Mouse (Mus musculus) layer of hippocampus, adult 2 months (tissue): ENCODE measurements around the gene Prkab2. TPM values are rescaled to one million over a fixed set of nuclear protein-coding genes. Genes with fewer than 3 reads are reported as not detected.

ENCODE experiments used
- DNase-seq, 2 experiments: peaks; one replicate each; pipeline ENCODE4 v3.0.0; 2022; ENCODE audit warnings: low spot score in 2 of 2
- H3K27ac ChIP-seq: fragments of 200-600 bp; 2 replicates; pipeline ENCODE4 v1.8.1; 2022
- H3K4me3 ChIP-seq: fragments of 200-600 bp; 2 replicates; pipeline ENCODE4 v1.8.1; 2022; ENCODE audit warnings: mild to moderate bottlenecking
- CTCF ChIP-seq: fragments of 200-600 bp; conservative IDR thresholded peaks from 2 replicates; pipeline ENCODE4 v1.8.1; 2022; ENCODE audit warnings: antibody characterized with exemption, mild to moderate bottlenecking, moderate library complexity
- total RNA-seq, 2 experiments: library from RNA; stranded (reverse); gene quantifications; 2 replicates each; pipeline ENCODE4 v1.2.3; 2021

The Prkab2 gene
- total RNA-seq, 2 experiments from 2014 or later, result 34.3 to 34.7 TPM

DNA sequence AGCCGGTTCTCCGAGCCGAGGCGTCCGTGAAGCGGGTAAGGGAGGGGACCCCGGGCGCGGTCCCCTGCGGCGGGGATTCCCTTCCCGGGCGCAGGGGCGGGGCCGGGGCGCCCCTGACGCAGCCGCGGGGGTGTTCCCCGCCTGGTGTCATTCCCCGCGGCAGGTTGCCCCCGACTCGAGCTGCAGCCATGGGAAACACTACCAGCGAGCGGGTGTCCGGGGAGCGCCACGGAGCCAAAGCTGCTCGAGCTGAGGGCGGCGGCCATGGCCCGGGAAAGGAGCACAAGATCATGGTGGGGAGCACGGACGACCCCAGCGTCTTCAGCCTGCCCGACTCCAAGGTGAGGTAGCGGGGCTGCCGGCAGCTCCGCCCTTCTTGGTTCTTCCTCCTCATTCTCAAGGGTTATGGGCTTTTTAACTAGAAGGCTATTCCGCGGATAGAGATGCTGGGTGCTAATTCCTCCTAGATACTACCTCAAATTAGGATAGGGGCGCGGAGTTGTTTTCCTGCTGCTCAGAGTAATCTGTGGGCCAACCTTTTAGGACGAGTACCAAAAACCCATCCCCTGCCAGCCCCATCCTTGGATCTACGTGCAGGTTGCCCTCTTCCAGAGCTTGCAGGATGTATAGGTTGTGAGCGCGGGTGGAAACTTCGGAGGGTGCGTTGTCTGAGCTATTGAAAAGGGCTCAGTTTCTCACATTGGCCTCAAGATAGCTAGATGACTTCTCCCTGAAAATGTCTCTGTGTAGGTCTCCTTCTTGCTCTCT lies 617 bp downstream of the Prkab2 start:
- no peak for TF ChIP-seq CTCF
- DNase-seq, result peak in 1 of 2 experiments; percentile 75
- Histone ChIP-seq H3K27ac (peak overlapping the region; percentile 90), H3K4me3 (peak overlapping the region; percentile 93)

DNA sequence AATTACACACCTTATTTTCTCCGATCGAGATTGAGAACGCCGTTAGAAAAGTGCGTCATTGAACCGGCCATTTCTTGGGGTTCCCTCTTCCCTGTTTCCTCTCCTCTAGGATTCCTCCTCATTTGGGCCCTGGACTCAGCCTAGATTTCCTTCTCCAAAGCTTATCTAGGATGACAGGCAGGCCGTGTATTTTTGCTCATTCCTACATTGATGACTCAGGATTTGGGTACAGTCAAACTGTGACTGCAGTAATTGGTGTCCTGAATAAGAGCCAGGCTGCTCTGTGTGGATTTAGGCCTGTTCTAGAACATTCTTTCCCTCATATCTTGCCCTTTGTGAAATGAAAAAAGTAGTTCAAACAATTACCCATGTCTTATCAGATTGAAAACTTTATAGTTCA lies 1.8 kb downstream of the Prkab2 start:
- H3K4me3 ChIP-seq, result peak overlapping the region; percentile 93
- DNase-seq, result no peak
- TF ChIP-seq CTCF, result no peak
- peak overlapping the region; percentile 90; the same call in 1 of the 2 replicates for H3K27ac ChIP-seq

DNA sequence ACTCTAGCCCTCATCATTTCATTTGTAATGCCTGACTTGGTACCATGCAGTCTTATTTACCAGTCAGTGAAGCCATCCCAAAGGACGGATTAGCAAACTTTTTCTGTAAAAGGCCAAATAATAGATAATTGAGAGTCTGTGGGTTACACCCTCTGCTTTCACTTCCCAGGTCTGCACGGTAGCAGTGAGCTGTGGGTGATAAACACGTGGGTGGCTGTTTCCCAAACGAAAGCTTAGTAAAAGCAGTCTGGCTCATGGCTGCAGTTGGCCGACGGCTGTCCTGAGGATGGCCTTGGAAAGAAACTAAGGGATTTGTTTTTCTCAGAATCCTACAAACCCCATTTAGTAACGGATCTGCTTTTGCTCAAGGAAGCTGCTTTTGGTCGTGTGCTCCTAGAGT lies 3.2 kb downstream of the Prkab2 start:
- Histone ChIP-seq H3K27ac (no peak overlapping the region), H3K4me3 (no peak overlapping the region)
- no peak for DNase-seq
- no peak for TF ChIP-seq CTCF

DNA sequence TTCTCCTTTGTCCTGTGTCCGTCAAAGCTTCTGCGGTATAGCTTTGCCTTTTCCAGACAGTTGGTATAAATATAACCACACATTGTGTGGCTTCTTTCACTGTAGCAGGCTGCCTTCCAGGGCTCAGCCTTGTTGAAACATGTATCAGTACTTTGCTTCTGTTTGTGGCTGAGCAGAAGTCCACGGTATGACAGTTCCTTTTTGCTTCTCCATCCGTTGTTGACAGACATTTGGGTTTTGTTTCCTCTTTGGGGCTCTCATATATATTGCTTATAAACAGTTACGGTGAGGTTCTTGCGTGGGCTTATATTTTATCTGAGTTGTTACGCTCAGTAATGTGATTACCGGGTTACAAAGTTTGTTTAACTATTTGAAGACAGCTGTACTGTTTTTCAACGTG lies 7.5 kb downstream of the Prkab2 start:
- TF ChIP-seq CTCF, result no peak
- Histone ChIP-seq H3K4me3 (no peak overlapping the region), H3K27ac (no peak overlapping the region)
- DNase-seq, result no peak

DNA sequence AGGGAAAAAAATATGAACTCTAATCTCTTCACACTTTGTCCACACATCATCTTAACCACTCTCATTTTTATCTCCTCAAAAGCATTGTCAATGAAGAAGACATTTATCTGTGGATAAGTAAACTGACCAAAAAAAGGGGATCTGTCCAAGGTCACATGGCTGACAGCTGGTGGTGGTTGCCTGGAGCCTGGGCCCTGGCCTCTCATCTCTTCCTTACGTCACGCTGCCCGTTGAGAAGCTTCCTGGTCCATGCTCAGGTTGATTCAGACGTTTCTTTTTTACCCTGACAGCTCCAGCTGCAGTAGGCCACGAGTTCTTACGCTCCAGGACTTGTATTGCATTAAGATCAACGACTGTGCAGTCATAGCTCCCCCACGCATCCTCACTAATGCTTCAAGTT lies 8.2 kb downstream of the Prkab2 start:
- no peak overlapping the region for H3K4me3 ChIP-seq
- no peak for DNase-seq
- TF ChIP-seq CTCF, result no peak
- H3K27ac ChIP-seq, result no peak overlapping the region

DNA sequence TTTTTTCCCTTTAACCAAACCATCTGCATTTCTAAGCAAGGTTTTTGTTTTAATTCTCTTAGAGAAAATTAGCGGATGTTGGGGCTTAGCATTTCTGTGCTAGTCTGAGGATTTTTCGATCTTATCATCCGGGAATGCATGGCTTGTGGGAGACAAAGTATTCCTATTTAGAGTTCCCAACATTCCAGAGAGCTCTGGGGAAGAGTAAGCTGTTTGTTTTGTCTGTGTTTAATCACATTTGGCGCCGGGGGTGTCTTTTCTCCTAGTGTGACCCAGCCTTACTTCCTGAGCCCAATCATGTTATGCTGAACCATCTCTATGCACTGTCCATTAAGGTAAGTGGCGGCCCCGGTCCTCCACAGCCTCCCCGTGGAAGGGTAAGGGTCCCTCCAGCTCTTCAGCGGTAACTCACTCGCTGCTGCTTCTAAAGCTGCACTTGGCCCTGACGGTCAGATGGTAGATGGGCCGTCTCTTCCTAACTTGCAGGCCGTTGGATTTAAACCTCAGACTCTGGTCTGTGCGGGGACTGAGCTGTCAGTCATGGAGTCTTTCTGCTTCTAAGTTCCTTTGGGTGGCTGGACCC lies 9.2 kb downstream of the Prkab2 start:
- TF ChIP-seq CTCF, result no peak
- no peak overlapping the region for H3K27ac ChIP-seq
- no peak for DNase-seq
- no peak overlapping the region for H3K4me3 ChIP-seq

DNA sequence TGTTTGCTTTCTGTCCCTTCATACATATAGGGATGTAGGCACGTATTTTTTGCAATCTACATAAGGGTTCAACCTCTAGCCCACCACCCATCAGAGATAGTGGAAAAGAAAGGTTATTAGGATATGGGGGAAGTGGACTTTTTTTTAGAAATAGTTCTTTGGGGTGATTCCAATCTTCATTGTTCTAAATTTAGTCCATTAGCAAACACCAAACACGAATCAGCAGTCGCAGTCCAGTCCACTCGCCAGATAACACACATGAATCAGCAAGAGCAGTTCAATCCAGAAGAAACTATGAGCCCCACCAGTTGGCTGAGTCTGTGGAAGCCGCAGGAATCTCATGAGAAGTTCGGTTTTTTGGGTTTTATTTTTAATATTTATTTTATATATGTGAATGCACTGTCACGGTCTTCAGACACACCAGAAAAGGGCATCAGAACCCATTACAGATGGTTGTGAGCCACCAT lies 16.7 kb downstream of the Prkab2 start, which contains the start of gene Gm17651:
Gm17651 (minus strand) TSS at position 51 of the 467 bp plus-strand sequence.
- DNase-seq, result no peak
- H3K4me3 ChIP-seq, result no peak within 1 kb of the TSS
- H3K27ac ChIP-seq, result no peak within 1 kb of the TSS
- TF ChIP-seq CTCF, result no peak

DNA sequence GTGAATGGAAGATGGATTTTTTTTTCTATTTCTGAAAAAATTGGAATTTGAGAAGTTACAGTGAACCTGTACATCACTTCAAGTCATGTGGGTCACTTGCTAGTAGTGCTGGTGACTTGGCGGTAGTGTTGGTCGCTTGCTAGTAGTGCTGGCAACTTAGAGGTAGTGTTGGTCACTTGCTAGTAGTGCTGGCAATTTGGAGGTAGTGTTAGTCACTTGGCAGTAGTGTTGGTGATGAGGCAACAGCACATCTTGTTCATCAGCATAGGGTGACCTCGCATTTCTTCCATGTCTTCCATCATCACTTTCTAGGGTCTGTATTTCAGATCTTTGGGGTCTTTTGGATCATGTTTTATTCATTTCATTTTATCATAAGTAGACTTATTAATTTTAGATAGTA lies 18.1 kb downstream of the Prkab2 start:
- TF ChIP-seq CTCF, result no peak
- Histone ChIP-seq H3K4me3 (no peak overlapping the region), H3K27ac (no peak overlapping the region)
- DNase-seq, result no peak

DNA sequence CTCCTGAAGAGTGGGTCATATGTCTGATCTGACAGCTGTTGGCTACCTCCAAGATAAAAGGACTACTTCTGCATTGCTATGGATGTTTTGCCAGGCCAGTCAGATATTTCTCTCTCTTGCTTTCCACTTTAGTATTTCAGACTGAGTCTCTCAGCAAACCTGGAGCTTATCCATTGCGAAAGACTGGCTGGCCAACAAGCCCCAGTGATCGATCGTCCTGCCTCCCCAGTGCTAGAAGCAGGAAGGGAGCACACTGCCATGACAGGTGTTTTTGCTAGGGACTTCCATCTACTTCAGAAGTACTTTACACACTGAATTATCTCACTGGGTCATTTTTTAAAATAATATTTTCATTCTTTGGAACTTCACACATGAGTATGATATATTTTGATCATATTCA lies 20.4 kb downstream of the Prkab2 start:
- no peak for TF ChIP-seq CTCF
- H3K27ac ChIP-seq, result no peak overlapping the region

DNA sequence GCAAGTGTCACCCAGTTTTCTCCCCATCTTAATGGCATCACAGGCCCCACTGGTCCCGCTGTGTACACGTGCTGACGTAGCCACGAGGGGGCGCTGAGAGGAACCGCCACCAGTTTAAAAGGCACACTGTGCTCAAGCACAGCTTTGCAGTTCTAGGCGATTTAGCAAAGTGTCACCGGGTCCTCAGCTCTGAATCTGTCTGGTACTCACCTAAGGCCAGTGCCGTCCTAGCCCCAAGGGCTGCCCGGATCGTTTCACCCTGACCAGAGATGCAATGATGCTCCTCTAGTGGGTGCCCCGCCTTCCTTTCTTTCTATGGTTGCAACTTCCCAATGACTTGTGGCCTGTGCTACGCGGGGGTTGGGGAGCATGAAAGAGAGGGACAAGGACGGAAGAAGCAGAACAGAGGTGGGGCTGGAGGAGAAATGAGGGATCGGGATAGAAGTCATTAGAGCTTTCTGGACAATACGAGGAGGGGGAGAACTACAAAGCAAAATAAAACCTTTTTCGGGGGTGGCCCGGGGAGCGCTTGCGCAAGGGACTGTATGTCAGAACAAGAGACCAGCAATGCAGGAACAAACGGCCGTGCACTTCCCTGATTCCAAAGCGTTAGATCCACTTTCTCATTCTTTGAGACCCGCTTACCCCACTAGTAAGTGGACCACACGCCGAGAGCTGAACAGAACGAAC lies 22.8 kb downstream of the Prkab2 start:
- Histone ChIP-seq H3K4me3 (peak overlapping the region; percentile 61), H3K27ac (peak overlapping the region; percentile 77)
- TF ChIP-seq CTCF, result peak; percentile 89
- peak; percentile 73 to 79 for DNase-seq

More for the DNA sequence above, 20.4 kb downstream of the Prkab2 start:
- DNase-seq, result no peak
- H3K4me3 ChIP-seq, result no peak overlapping the region

DNA sequence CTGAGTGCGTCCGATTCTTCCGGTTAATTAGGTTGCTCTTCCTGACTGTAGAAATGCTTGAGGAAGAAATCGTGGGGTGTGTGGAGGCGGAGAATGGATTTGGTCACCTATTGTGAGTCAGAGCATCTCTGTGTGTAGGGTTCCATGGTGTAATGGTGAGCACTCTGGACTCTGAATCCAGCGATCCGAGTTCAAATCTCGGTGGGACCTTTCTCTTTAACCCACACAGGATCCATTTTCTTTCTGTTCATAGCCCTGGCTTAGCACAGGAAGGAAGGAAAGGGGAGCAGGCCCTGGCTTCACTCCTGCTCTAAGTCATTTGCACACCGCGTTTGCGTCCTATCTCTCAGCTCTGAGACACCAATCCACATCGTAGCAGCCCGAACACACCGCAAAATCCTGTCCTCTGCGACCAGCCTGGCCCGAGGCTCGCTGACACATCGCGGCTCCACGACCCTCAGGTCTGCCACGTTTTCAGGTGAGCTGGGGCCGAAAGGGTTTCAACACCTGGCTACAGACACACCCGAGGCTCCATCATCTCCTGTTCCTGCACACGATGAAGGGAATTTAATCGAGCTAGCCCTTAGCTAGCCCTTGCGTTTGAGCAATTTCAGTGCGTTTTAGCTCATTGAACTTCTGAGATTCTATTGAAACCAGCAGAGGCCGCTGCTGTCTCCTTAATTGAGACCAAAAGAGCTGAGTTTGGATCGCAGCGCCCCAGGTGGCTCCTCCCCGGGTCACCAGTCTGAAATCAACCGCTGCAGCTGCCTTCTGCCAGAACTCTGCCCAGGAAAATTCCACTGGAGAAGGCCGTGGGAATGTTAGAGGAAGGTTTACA lies 23.5 kb downstream of the Prkab2 start:
- peak; percentile 70 to 71 for DNase-seq
- TF ChIP-seq CTCF, result peak; percentile 88
- H3K4me3 ChIP-seq, result peak overlapping the region; percentile 61
- peak overlapping the region; percentile 77 for H3K27ac ChIP-seq

DNA sequence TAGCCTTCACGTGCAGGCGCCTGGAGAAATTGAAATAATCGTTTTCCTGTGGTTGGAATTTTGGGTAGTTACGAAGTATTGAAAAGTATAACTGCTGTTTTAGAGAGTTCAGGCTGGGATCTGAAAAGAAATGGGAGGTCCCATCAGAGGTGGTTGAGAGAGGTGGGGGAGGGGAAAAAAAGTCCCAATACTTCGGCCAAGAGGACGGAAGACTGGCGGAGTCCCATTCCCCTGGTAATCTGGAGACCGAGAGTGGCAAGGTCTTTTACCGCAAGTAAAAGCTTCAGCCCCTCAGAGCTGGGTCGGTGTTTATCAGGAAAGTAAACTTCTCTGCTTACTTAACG lies 24.1 kb downstream of the Prkab2 start:
- DNase-seq, result no peak
- H3K4me3 ChIP-seq, result peak overlapping the region; percentile 61
- H3K27ac ChIP-seq, result no peak overlapping the region
- no peak; the same call in 1 of the 2 replicates for TF ChIP-seq CTCF
